Mouse (Mus musculus): ENCODE measurements around the gene Neb.

DNA sequence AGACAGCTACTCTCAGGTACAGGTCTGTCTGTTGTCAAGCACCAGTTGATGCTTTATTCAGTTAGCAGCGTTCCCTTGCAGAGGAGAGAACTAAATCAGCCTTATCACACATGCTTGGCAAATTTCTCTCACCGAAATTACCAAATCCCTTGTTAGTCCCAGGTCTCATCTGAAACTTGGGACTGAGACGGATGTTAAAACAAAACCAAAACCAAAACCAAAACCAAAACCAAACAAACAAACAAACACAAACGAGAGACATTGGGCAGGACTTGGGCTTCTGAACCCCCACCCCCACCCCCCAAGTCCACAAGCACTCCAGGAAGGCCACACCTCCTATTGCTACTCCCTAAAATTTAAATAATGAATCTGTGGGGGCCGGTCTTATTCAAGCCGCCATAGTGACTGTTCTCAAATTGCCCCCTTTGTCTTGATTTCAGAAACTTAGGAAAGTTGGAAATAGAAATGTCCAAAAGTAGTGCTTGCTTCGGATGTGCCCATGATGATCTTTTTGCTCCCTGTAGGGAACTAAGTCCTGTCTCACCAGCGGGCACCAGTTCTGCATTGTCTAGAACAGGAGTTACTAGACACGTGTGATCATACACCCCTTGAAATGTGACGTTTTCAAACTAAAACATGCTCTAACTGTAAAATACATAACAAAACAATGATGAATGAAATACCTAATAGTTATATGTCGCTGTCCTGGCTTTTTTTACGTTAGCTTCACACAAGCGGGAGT, 397 bp downstream of the Neb start:
- no peak for TF ChIP-seq CTCF (IDR thresholded peaks at IDR 0.05)
- TF ChIP-seq EP300 (IDR thresholded peaks at IDR 0.05), result no peak
